Mouse (Mus musculus) lung, adult 2 months (tissue): ENCODE measurements around the gene Kcnh4. TPM values are rescaled to one million over a fixed set of nuclear protein-coding genes. Genes with fewer than 3 reads are reported as not detected.
A peak's percentile ranks its signal among the peaks of the same experiment; 100 is the strongest.

Experiments used
- DNase-seq: peaks from one replicate; pipeline ENCODE4 v3.0.0; 2022
- H3K4me1 ChIP-seq: fragments of 200-500 bp; 2 replicates; pipeline ENCODE4 v1.6.1; 2011; ENCODE audit warnings: low read length; ENCODE audit not compliant: control insufficient read depth, insufficient read depth
- H3K4me3 ChIP-seq: fragments of 200-500 bp; replicated peaks from 2 replicates; pipeline ENCODE3; 2011; ENCODE audit warnings: low read depth, mild to moderate bottlenecking, control low read depth, low read length; ENCODE audit errors: extremely low read depth
- CTCF ChIP-seq: fragments of 200-500 bp; IDR thresholded peaks from 2 replicates; pipeline ENCODE4 v1.5.1; 2011; ENCODE audit warnings: mild to moderate bottlenecking, low read length, control low read depth; ENCODE audit not compliant: insufficient read depth
- POLR2A ChIP-seq: fragments of 200-500 bp; IDR thresholded peaks from 2 replicates; pipeline ENCODE4 v1.6.1; 2011; ENCODE audit warnings: low read depth, mild to moderate bottlenecking, control low read depth, low read length, borderline replicate concordance; ENCODE audit errors: extremely low read depth
- WGBS: fragments of 180-500 bp; shearing (Covaris S2); methylation state at CpG from one replicate; pipeline ENCODE4 v1.1.7; 2018; 5-methylcytosine and 5-hydroxymethylcytosine counted together
- polyA plus RNA-seq: library from polyadenylated mRNA; depleted of rRNA; stranded (reverse); fragments of >200 nt; gene quantifications from 2 replicates; pipeline ENCODE4 v1.2.3, GENCODE M21; 2012

Kcnh4 gene
- polyA plus RNA-seq, 1 experiment: 1.1 TPM

DNA sequence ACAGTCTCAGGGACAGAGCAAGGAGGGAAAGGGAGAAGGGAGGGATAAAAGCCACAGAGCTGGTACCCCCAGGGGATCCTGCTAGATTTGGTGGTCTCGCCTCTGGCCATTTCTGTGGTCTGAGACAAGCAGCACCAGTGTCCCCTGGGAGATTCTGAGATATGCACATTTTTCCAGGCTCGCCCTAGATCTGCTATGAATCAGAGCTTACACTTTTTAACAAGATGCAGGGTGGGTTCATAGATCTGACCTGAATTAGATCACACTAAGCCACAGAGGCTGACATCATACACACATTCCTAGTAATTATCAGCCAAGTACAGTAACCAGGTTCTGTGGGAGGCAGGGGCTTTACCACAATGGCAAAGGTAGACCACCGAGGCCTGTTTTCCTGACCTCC, 30.0 kb upstream of the Kcnh4 start:
- no peak for DNase-seq
- no peak overlapping the region for H3K4me3 ChIP-seq
- H3K4me1 ChIP-seq: peaks cover 3% of the 10 kb centered on the region; the same call in 1 of the 2 replicates
- WGBS: 93% methylated on average over 3 of the region's 3 CpGs
- TF ChIP-seq POLR2A (no peak), CTCF (no peak)

- no peak for DNase-seq
- Histone ChIP-seq H3K4me3 (no peak overlapping the region), H3K4me1 (peaks cover 2% of the 10 kb centered on the region; the same call in 1 of the 2 replicates)
- TF ChIP-seq POLR2A (no peak), CTCF (no peak)
- 89% methylated on average over 2 of the region's 2 CpGs for WGBS
Observed at GRCm38 (mm10) chr11:100785774-100786173, 26.0 kb upstream of the Kcnh4 start.

DNA sequence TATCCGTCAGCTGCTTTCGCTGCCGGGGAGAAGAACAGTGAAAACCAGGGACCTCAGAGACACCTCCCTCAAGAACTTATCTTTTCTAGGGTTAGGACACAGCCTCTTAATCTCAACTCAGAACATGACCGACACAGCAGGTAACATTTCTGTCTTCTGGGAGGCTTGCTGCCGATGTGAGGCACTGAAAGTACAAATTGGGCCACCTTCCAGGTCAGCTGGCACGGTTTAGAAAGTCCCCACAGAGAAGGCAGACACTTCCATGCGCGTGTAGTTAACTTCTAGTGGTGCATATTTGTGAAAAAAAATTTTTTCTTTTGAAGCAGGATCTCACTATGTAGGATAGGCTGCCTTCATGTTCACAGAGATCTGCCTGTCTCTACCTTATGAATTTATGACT, 24.5 kb upstream of the Kcnh4 start:
- TF ChIP-seq POLR2A: no peak
- no peak for TF ChIP-seq CTCF

GRCm38 (mm10) chr11:100782568-100782967, 22.8 kb upstream of the Kcnh4 start:
- TF ChIP-seq POLR2A (no peak), CTCF (no peak)
- 80% methylated on average over 13 of the region's 13 CpGs for WGBS
- H3K4me3 ChIP-seq: no peak overlapping the region
- DNase-seq: peak; percentile 13
- peaks cover 2% of the 10 kb centered on the region; the same call in 1 of the 2 replicates for H3K4me1 ChIP-seq

More for the DNA sequence above, 24.5 kb upstream of the Kcnh4 start:
- H3K4me1 ChIP-seq: peaks cover 2% of the 10 kb centered on the region; the same call in 1 of the 2 replicates
- 81% methylated on average over 8 of the region's 8 CpGs for WGBS
- DNase-seq: no peak
- H3K4me3 ChIP-seq: no peak overlapping the region

GRCm38 (mm10) chr11:100781763-100782475, 22.2 kb upstream of the Kcnh4 start:
- TF ChIP-seq CTCF: no peak
- TF ChIP-seq POLR2A: no peak; the same call in 1 of the 2 replicates
- 76% methylated on average over 15 of the region's 15 CpGs for WGBS
- H3K4me1 ChIP-seq: peaks cover 2% of the 10 kb centered on the region; the same call in 1 of the 2 replicates
- DNase-seq: peak; percentile 25
- no peak overlapping the region for H3K4me3 ChIP-seq

- Histone ChIP-seq H3K4me1 (peaks cover 2% of the 10 kb centered on the region; the same call in 1 of the 2 replicates), H3K4me3 (no peak overlapping the region)
- DNase-seq: no peak
- WGBS: 81% methylated on average over 8 of the region's 8 CpGs
- no peak for TF ChIP-seq POLR2A
- no peak for TF ChIP-seq CTCF
Observed at GRCm38 (mm10) chr11:100780247-100780646, 20.5 kb upstream of the Kcnh4 start.

DNA sequence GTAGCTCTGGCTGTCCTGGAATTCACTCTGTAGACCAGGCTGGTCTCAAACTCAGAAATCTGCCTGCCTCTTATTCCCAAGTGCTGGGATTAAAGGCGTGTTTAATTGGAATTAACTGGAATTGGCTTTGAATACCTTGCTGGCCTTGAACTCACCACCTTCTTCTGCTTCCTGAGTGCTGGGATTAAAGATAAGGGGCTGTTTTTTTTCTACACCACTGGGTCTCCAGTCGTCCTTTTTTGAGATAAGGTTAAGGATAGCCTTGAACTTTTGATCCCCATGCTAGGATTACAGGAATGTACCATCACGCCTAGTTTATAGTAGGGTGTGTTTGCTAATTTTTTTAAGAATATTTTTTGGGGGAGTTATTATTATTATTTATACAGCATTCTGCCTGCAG, 18.3 kb upstream of the Kcnh4 start:
- H3K4me1 ChIP-seq: peaks cover 2% of the 10 kb centered on the region; the same call in 1 of the 2 replicates
- TF ChIP-seq POLR2A: no peak
- no peak for TF ChIP-seq CTCF
- WGBS: 79% methylated on average over 3 of the region's 3 CpGs
- H3K4me3 ChIP-seq: no peak overlapping the region
- no peak for DNase-seq

DNA sequence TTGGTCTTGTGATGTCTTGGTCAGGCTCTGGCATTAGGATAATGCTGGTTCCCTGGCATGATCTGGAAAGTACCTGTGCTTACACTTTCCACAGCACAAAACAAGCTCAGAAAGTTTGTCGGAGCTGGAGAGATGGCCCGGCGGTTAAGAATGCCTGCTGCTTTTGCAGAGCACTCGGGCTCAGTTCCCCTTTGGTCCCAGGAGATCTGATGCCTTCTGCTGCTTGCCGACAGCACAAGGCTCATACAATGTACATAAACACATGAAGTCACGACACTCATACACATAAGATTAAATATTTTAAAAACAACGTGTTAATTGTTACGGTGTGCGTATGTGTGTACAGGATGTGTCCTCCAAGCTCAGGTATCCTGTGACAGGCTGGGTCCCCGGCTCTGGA, 16.2 kb upstream of the Kcnh4 start:
- TF ChIP-seq CTCF: no peak
- no peak for TF ChIP-seq POLR2A
- H3K4me3 ChIP-seq: no peak overlapping the region
- WGBS: 72% methylated on average over 10 of the region's 10 CpGs
- DNase-seq: no peak
- no peaks in the 10 kb centered on the region for H3K4me1 ChIP-seq

DNA sequence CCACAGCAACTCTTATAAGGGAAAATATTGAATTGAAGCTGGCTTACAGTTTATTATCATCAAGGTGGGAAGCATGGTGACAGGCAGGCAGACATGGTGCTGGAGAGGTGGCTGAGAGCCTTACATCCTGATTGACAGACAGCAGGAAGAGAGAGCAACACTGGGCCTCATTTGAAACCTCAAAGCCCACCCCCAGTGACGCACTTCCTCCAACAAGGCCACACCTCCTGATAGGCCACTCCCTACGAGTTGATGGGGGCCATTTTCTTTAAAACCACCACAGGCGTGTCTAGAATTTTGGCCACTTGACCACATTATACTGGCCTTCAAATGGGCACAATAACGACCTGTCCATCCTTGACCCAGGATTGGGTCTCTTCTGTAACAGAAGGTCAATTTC, 14.5 kb upstream of the Kcnh4 start:
- H3K4me1 ChIP-seq: peaks cover 4% of the 10 kb centered on the region; the same call in 1 of the 2 replicates
- DNase-seq: no peak
- H3K4me3 ChIP-seq: no peak overlapping the region
- 77% methylated on average over 4 of the region's 4 CpGs for WGBS
- TF ChIP-seq POLR2A: no peak
- no peak for TF ChIP-seq CTCF
